Mouse (Mus musculus): ENCODE measurements around the gene Ruvbl2. TPM values are rescaled to one million over a fixed set of nuclear protein-coding genes. Genes with fewer than 3 reads are reported as not detected.

Ruvbl2 gene
- polyA plus RNA-seq, 1 experiment from 2014 or later: 68.1 TPM

GRCm38 (mm10) chr7:45478774-45479173, 40.9 kb upstream of the Ruvbl2 start:
- no peaks in the 10 kb centered on the region for H3K9me3 ChIP-seq (ENCODE audit: control insufficient read depth, low read length)
- ATAC-seq (ENCODE audit: insufficient number of reproducible peaks, insufficient read depth, low FRiP score, low read depth): no peak
- H3K4me2 ChIP-seq (ENCODE audit: low read length): no peak overlapping the region
- H3K9ac ChIP-seq (ENCODE audit: low read length): no peak overlapping the region
- no peak overlapping the region for H3K4me3 ChIP-seq (ENCODE audit: control insufficient read depth in 1 of 2, insufficient read depth in 1 of 2, low read depth in 1 of 2, low read length in 2 of 2)
- no peaks in the 10 kb centered on the region for H3K27me3 ChIP-seq (ENCODE audit: control insufficient read depth, insufficient read depth, low read length)
- H3K4me1 ChIP-seq (ENCODE audit: control insufficient read depth in 2 of 2, insufficient read depth in 2 of 2, low read length in 2 of 2): peaks cover 0 to 5% of the 10 kb centered on the region in 2 experiments; a peak in 2 of 4 replicates
- 95% methylated on average over 7 of the region's 7 CpGs for WGBS
- H3K27ac ChIP-seq (replicated peaks in 1 of 2; ENCODE audit: control insufficient read depth in 1 of 2, insufficient read depth in 1 of 2, low read depth in 2 of 2, low read length in 2 of 2): no peak overlapping the region
- no peaks in the 10 kb centered on the region for H3K36me3 ChIP-seq (ENCODE audit: control insufficient read depth, insufficient read depth, low read length)

- H3K4me1 ChIP-seq (ENCODE audit: control insufficient read depth in 2 of 2, insufficient read depth in 2 of 2, low read length in 2 of 2): peaks cover 0 to 5% of the 10 kb centered on the region in 2 experiments; a peak in 2 of 4 replicates
- ATAC-seq (ENCODE audit: insufficient number of reproducible peaks, insufficient read depth, low FRiP score, low read depth): no peak
- no peak overlapping the region for H3K9ac ChIP-seq (ENCODE audit: low read length)
- no peaks in the 10 kb centered on the region for H3K27me3 ChIP-seq (ENCODE audit: control insufficient read depth, insufficient read depth, low read length)
- H3K27ac ChIP-seq (replicated peaks in 1 of 2; ENCODE audit: control insufficient read depth in 1 of 2, insufficient read depth in 1 of 2, low read depth in 2 of 2, low read length in 2 of 2): no peak overlapping the region
- H3K4me2 ChIP-seq (ENCODE audit: low read length): no peak overlapping the region
- H3K36me3 ChIP-seq (ENCODE audit: control insufficient read depth, insufficient read depth, low read length): no peaks in the 10 kb centered on the region
- H3K9me3 ChIP-seq (ENCODE audit: control insufficient read depth, low read length): no peaks in the 10 kb centered on the region
- 14% methylated on average over 3 of the region's 3 CpGs for WGBS
- no peak overlapping the region for H3K4me3 ChIP-seq (ENCODE audit: control insufficient read depth in 1 of 2, insufficient read depth in 1 of 2, low read depth in 1 of 2, low read length in 2 of 2)
Measured at GRCm38 (mm10) chr7:45477003-45477402, 39.1 kb upstream of the Ruvbl2 start.

- 58% methylated on average over 1 of the region's 1 CpGs for WGBS
Measured at GRCm38 (mm10) chr7:45476453-45476852, 38.6 kb upstream of the Ruvbl2 start.

GRCm38 (mm10) chr7:45475291-45475969, 37.5 kb upstream of the Ruvbl2 start:
- Histone ChIP-seq H3K36me3 (ENCODE audit: control insufficient read depth, insufficient read depth, low read length) (no peaks in the 10 kb centered on the region), H3K4me3 (ENCODE audit: control insufficient read depth in 1 of 2, insufficient read depth in 1 of 2, low read depth in 1 of 2, low read length in 2 of 2) (peak overlapping the region; percentile 19 to 33; a peak in 3 of 4 replicates), H3K27ac (replicated peaks in 1 of 2; ENCODE audit: control insufficient read depth in 1 of 2, insufficient read depth in 1 of 2, low read depth in 2 of 2, low read length in 2 of 2) (no peak overlapping the region), H3K9me3 (ENCODE audit: control insufficient read depth, low read length) (no peaks in the 10 kb centered on the region), H3K27me3 (ENCODE audit: control insufficient read depth, insufficient read depth, low read length) (no peaks in the 10 kb centered on the region), H3K9ac (ENCODE audit: low read length) (peak overlapping the region; percentile 55; the same call in 1 of the 2 replicates), H3K4me1 (ENCODE audit: control insufficient read depth in 2 of 2, insufficient read depth in 2 of 2, low read length in 2 of 2) (peaks cover 0 to 5% of the 10 kb centered on the region in 2 experiments; a peak in 2 of 4 replicates), H3K4me2 (ENCODE audit: low read length) (peak overlapping the region; percentile 50)
- no peak for ATAC-seq (ENCODE audit: insufficient number of reproducible peaks, insufficient read depth, low FRiP score, low read depth)
- WGBS: 59% methylated on average over 16 of the region's 16 CpGs

More at GRCm38 (mm10) chr7:45476453-45476852, 38.6 kb upstream of the Ruvbl2 start:
- Histone ChIP-seq H3K4me1 (ENCODE audit: control insufficient read depth in 2 of 2, insufficient read depth in 2 of 2, low read length in 2 of 2) (peaks cover 0 to 5% of the 10 kb centered on the region in 2 experiments; a peak in 2 of 4 replicates), H3K4me3 (ENCODE audit: control insufficient read depth in 1 of 2, insufficient read depth in 1 of 2, low read depth in 1 of 2, low read length in 2 of 2) (no peak overlapping the region), H3K9me3 (ENCODE audit: control insufficient read depth, low read length) (no peaks in the 10 kb centered on the region), H3K4me2 (ENCODE audit: low read length) (no peak overlapping the region), H3K9ac (ENCODE audit: low read length) (no peak overlapping the region), H3K36me3 (ENCODE audit: control insufficient read depth, insufficient read depth, low read length) (no peaks in the 10 kb centered on the region), H3K27me3 (ENCODE audit: control insufficient read depth, insufficient read depth, low read length) (no peaks in the 10 kb centered on the region), H3K27ac (replicated peaks in 1 of 2; ENCODE audit: control insufficient read depth in 1 of 2, insufficient read depth in 1 of 2, low read depth in 2 of 2, low read length in 2 of 2) (no peak overlapping the region)
- ATAC-seq (ENCODE audit: insufficient number of reproducible peaks, insufficient read depth, low FRiP score, low read depth): no peak

GRCm38 (mm10) chr7:45470869-45471268, 33.0 kb upstream of the Ruvbl2 start:
- Histone ChIP-seq H3K9ac (ENCODE audit: low read length) (no peak overlapping the region), H3K4me2 (ENCODE audit: low read length) (no peak overlapping the region), H3K36me3 (ENCODE audit: control insufficient read depth, insufficient read depth, low read length) (no peaks in the 10 kb centered on the region; the same call in 1 of the 2 replicates)

GRCm38 (mm10) chr7:45467090-45467670, 29.3 kb upstream of the Ruvbl2 start:
- peak overlapping the region; percentile 87 to 89 for H3K4me3 ChIP-seq (ENCODE audit: control insufficient read depth in 1 of 2, insufficient read depth in 1 of 2, low read depth in 1 of 2, low read length in 2 of 2)
- H3K9ac ChIP-seq (ENCODE audit: low read length): peak overlapping the region; percentile 92
- no peak for ATAC-seq (ENCODE audit: insufficient number of reproducible peaks, insufficient read depth, low FRiP score, low read depth)
- no peak overlapping the region for H3K27ac ChIP-seq (replicated peaks in 1 of 2; ENCODE audit: control insufficient read depth in 1 of 2, insufficient read depth in 1 of 2, low read depth in 2 of 2, low read length in 2 of 2)
- H3K4me2 ChIP-seq (ENCODE audit: low read length): peak overlapping the region; percentile 88
- peaks cover 32% of the 10 kb centered on the region for H3K36me3 ChIP-seq (ENCODE audit: control insufficient read depth, insufficient read depth, low read length)
- peaks cover 6 to 14% of the 10 kb centered on the region in 2 experiments; a peak in 3 of 4 replicates for H3K4me1 ChIP-seq (ENCODE audit: control insufficient read depth in 2 of 2, insufficient read depth in 2 of 2, low read length in 2 of 2)
- no peaks in the 10 kb centered on the region for H3K27me3 ChIP-seq (ENCODE audit: control insufficient read depth, insufficient read depth, low read length)
- 40% methylated on average over 7 of the region's 7 CpGs for WGBS
- H3K9me3 ChIP-seq (ENCODE audit: control insufficient read depth, low read length): no peaks in the 10 kb centered on the region

More at GRCm38 (mm10) chr7:45470869-45471268, 33.0 kb upstream of the Ruvbl2 start:
- WGBS: 5% methylated on average over 3 of the region's 3 CpGs
- Histone ChIP-seq H3K4me3 (ENCODE audit: control insufficient read depth in 1 of 2, insufficient read depth in 1 of 2, low read depth in 1 of 2, low read length in 2 of 2) (no peak overlapping the region), H3K27me3 (ENCODE audit: control insufficient read depth, insufficient read depth, low read length) (no peaks in the 10 kb centered on the region), H3K4me1 (ENCODE audit: control insufficient read depth in 2 of 2, insufficient read depth in 2 of 2, low read length in 2 of 2) (peaks cover 7 to 8% of the 10 kb centered on the region in 2 experiments), H3K9me3 (ENCODE audit: control insufficient read depth, low read length) (no peaks in the 10 kb centered on the region), H3K27ac (replicated peaks in 1 of 2; ENCODE audit: control insufficient read depth in 1 of 2, insufficient read depth in 1 of 2, low read depth in 2 of 2, low read length in 2 of 2) (no peak overlapping the region)
- no peak for ATAC-seq (ENCODE audit: insufficient number of reproducible peaks, insufficient read depth, low FRiP score, low read depth)

GRCm38 (mm10) chr7:45466283-45467089, 28.6 kb upstream of the Ruvbl2 start, which contains the start of gene Bax:
TSS of gene Bax (minus strand) at chr7:45466898.
- ATAC-seq (ENCODE audit: insufficient number of reproducible peaks, insufficient read depth, low FRiP score, low read depth): peak; percentile 77
- Histone ChIP-seq H3K4me1 (ENCODE audit: control insufficient read depth in 2 of 2, insufficient read depth in 2 of 2, low read length in 2 of 2) (peaks cover 6 to 14% of the 10 kb centered on the region in 2 experiments; a peak in 3 of 4 replicates), H3K27ac (replicated peaks in 1 of 2; ENCODE audit: control insufficient read depth in 1 of 2, insufficient read depth in 1 of 2, low read depth in 2 of 2, low read length in 2 of 2) (peak within 1 kb of the TSS; percentile 40 to 64; a peak in 2 of 4 replicates), H3K27me3 (ENCODE audit: control insufficient read depth, insufficient read depth, low read length) (no peaks in the 10 kb centered on the region), H3K36me3 (ENCODE audit: control insufficient read depth, insufficient read depth, low read length) (peaks cover 39% of the 10 kb centered on the region), H3K4me2 (ENCODE audit: low read length) (peak within 1 kb of the TSS; percentile 88), H3K4me3 (ENCODE audit: control insufficient read depth in 1 of 2, insufficient read depth in 1 of 2, low read depth in 1 of 2, low read length in 2 of 2) (peak within 1 kb of the TSS; percentile 87 to 89), H3K9me3 (ENCODE audit: control insufficient read depth, low read length) (no peaks in the 10 kb centered on the region), H3K9ac (ENCODE audit: low read length) (peak within 1 kb of the TSS; percentile 92)
- under 1% methylated on average over 56 of the region's 58 CpGs for WGBS
